Mouse (Mus musculus) limb, embryonic 11.5 days (tissue): Measurements from ENCODE around the gene Ston2. TPM values are rescaled to one million over a fixed set of nuclear protein-coding genes. Genes with fewer than 3 reads are reported as not detected.

Experiments used
- ATAC-seq: fragments of 200-750 bp; cut with Nextera tagmentation; 2 replicates; pipeline ENCODE4 v1.8.0; 2017; ENCODE audit warnings: low read depth; ENCODE audit not compliant: insufficient number of reproducible peaks, low FRiP score, low TSS enrichment
- DNase-seq: peaks from one replicate; pipeline ENCODE4 v3.0.0-alpha.2; 2015; ENCODE audit warnings: low spot score
- H3K27ac ChIP-seq: fragments of 300-500 bp; sonication (generic); replicated peaks from 2 replicates; pipeline ENCODE4 v1.5.1; 2014; ENCODE audit warnings: low read depth, mild to moderate bottlenecking, low read length
- H3K27me3 ChIP-seq: fragments of 300-500 bp; sonication (generic); 2 replicates; pipeline ENCODE4 v1.6.1; 2014; ENCODE audit warnings: mild to moderate bottlenecking, low read length, mixed read lengths; ENCODE audit not compliant: control insufficient read depth, insufficient read depth
- H3K36me3 ChIP-seq: fragments of 300-500 bp; sonication (generic); 2 replicates; pipeline ENCODE4 v1.6.1; 2014; ENCODE audit warnings: mild to moderate bottlenecking, low read length, moderate library complexity, mixed read lengths; ENCODE audit not compliant: control insufficient read depth, insufficient read depth
- H3K4me1 ChIP-seq: fragments of 300-500 bp; sonication (generic); 2 replicates; pipeline ENCODE4 v1.6.1; 2014; ENCODE audit warnings: low read length, mixed read lengths; ENCODE audit not compliant: control insufficient read depth, insufficient read depth
- H3K4me2 ChIP-seq: fragments of 300-500 bp; sonication (generic); 2 replicates; pipeline ENCODE4 v1.6.1; 2014; ENCODE audit warnings: low read depth, mild to moderate bottlenecking, moderate library complexity; ENCODE audit not compliant: severe bottlenecking
- H3K4me3 ChIP-seq: fragments of 300-500 bp; sonication (generic); 2 replicates; pipeline ENCODE4 v1.5.1; 2014; ENCODE audit warnings: low read depth, low read length
- H3K9ac ChIP-seq: fragments of 300-500 bp; sonication (generic); 2 replicates; pipeline ENCODE4 v1.6.1; 2014; ENCODE audit warnings: mild to moderate bottlenecking, low read length
- H3K9me3 ChIP-seq: fragments of 300-500 bp; sonication (generic); 2 replicates; pipeline ENCODE4 v1.6.1; 2016; ENCODE audit warnings: low read length; ENCODE audit not compliant: control insufficient read depth
- WGBS: fragments of 180-500 bp; shearing (Covaris S2); extraction: QIAGEN DNeasy Blood & Tissue Kit; methylation state at CpG from one replicate; pipeline ENCODE4 v1.1.7; 2014; 5-methylcytosine and 5-hydroxymethylcytosine counted together
- polyA plus RNA-seq: library from polyadenylated mRNA; unstranded; fragments of >200 nt; fragmentation: Nextera tagmentation; extraction: Ambion mirVana; gene quantifications from 2 replicates; pipeline ENCODE4 v1.2.1, GENCODE M21; 2014

Gene Ston2
- polyA plus RNA-seq, 1 experiment from 2014 or later: 6.3 TPM

DNA sequence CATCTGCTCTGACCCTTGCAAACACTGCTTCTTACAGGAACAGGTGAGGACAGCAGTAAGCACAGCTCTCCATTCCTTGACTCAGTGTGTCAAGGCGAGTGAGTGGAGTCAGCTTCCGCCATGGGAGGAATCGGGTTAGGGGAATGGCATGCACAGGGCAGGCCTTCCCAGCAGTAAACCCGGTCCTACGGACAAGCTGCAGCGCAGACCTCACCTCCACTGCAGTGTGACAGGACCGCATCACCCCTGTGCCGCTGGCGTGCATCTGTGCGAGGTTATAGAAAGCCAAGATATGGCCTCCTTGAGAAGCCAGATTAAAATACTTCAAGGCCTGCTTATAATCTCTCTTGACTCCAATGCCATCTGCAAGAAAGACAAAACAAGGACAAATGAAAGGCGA, 27.4 kb upstream of the Ston2 start:
- 96% methylated on average over 11 of the region's 11 CpGs for WGBS
- H3K4me3 ChIP-seq: no peak overlapping the region
- H3K27me3 ChIP-seq: no peaks in the 10 kb centered on the region
- peaks cover 13% of the 10 kb centered on the region for H3K36me3 ChIP-seq
- no peaks in the 10 kb centered on the region for H3K4me1 ChIP-seq
- no peak overlapping the region for H3K9ac ChIP-seq
- no peak overlapping the region for H3K4me2 ChIP-seq
- no peak for ATAC-seq
- no peak for DNase-seq
- H3K9me3 ChIP-seq: no peaks in the 10 kb centered on the region
- H3K27ac ChIP-seq: no peak overlapping the region

DNA sequence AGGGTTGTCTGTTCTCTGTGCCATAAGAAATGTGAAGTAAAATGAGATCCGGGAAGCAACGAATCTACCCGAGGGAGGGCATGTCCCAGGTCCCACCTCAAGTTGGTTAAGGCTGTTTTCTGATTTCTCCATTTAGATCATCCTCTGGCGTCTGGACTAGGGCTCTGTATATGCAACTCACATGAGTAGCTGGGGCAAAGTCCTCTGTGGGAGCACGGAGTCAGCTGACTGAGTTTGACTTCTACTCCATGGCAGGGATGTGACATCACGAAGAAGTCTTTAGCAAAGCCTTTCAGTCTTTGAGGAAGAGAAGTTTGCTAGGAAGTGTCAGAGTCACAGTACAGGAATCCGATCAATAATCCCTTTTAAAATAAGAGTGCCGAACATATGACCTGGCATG, 20.7 kb upstream of the Ston2 start:
- Histone ChIP-seq H3K27ac (no peak overlapping the region), H3K36me3 (peaks cover 10% of the 10 kb centered on the region; the same call in 1 of the 2 replicates), H3K9ac (no peak overlapping the region), H3K9me3 (no peaks in the 10 kb centered on the region), H3K4me1 (no peaks in the 10 kb centered on the region), H3K4me3 (no peak overlapping the region), H3K4me2 (no peak overlapping the region), H3K27me3 (no peaks in the 10 kb centered on the region)
- 91% methylated on average over 8 of the region's 8 CpGs for WGBS
- ATAC-seq (no peak), DNase-seq (no peak)

DNA sequence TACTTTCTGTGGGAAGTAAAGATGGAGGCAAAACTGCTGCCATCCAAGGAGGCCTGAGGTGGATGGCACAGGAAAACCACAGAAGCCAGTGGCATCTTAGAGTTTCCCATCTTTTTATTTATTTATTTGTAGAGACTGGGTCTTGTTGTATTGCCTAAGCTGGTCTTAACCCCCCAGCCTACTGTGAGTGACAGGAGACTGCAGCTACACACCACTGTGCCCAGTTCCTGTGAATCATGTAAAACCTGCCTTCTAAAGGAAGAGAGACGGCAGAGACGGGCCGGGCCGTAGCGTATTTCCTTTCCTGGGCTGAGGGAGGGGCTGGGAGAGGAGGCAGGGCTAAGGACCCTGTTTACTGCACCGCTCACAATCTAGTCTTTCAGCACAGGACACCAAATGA, 19.6 kb upstream of the Ston2 start:
- Histone ChIP-seq H3K9me3 (no peaks in the 10 kb centered on the region), H3K4me3 (no peak overlapping the region), H3K4me2 (no peak overlapping the region), H3K9ac (no peak overlapping the region), H3K36me3 (peaks cover 7% of the 10 kb centered on the region; the same call in 1 of the 2 replicates), H3K4me1 (no peaks in the 10 kb centered on the region), H3K27me3 (no peaks in the 10 kb centered on the region), H3K27ac (no peak overlapping the region)
- ATAC-seq: no peak
- no peak for DNase-seq
- 79% methylated on average over 6 of the region's 6 CpGs for WGBS

DNA sequence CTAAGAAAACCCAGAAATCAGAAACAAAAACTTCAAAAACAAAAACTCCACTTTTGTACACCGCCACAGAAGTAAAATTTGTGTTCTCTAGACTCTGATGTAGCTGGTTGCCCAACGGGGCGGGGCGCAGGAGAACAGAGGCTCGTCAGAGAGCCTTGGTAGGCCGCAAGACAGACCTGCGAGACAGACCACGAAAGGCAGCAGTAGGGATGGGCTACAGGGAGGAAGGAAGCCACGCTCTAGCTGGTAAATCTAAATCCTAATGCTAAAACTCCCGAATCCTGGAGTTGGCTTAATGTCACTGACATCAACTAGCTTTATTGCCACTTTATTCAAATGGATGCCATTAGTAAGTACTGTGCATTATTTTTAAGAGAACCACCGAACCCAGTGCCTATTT, 18.9 kb upstream of the Ston2 start:
- Histone ChIP-seq H3K27ac (no peak overlapping the region), H3K27me3 (no peaks in the 10 kb centered on the region), H3K4me3 (no peak overlapping the region), H3K4me2 (no peak overlapping the region), H3K36me3 (peaks cover 7% of the 10 kb centered on the region; the same call in 1 of the 2 replicates), H3K9ac (no peak overlapping the region), H3K9me3 (no peaks in the 10 kb centered on the region), H3K4me1 (no peaks in the 10 kb centered on the region)
- DNase-seq (no peak), ATAC-seq (no peak)
- WGBS: 93% methylated on average over 11 of the region's 11 CpGs

DNA sequence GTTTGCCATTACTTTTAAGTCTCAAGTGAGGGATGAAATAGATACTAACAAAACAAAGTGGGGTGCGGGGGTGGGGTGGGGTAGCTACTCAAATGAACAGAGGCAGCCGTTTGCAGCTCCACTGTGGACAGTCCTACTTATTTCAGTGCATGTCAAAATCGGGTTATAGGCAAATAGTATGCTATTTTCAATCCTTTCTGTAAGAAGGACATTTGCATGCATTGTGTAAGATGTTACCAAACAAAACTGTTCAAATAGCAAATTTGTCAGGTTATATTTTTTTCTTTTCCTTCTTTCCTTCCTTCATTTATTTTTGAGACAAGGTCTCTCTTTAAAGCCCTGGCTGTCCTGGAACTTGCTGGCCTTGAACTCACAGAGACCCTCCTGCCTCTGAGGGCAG, 16.1 kb upstream of the Ston2 start:
- H3K4me3 ChIP-seq: no peak overlapping the region
- 87% methylated on average over 3 of the region's 3 CpGs for WGBS
- no peaks in the 10 kb centered on the region for H3K27me3 ChIP-seq
- DNase-seq: no peak
- ATAC-seq: no peak
- H3K36me3 ChIP-seq: no peaks in the 10 kb centered on the region
- H3K9ac ChIP-seq: no peak overlapping the region
- no peak overlapping the region for H3K27ac ChIP-seq
- H3K9me3 ChIP-seq: no peaks in the 10 kb centered on the region
- H3K4me2 ChIP-seq: no peak overlapping the region
- H3K4me1 ChIP-seq: no peaks in the 10 kb centered on the region

DNA sequence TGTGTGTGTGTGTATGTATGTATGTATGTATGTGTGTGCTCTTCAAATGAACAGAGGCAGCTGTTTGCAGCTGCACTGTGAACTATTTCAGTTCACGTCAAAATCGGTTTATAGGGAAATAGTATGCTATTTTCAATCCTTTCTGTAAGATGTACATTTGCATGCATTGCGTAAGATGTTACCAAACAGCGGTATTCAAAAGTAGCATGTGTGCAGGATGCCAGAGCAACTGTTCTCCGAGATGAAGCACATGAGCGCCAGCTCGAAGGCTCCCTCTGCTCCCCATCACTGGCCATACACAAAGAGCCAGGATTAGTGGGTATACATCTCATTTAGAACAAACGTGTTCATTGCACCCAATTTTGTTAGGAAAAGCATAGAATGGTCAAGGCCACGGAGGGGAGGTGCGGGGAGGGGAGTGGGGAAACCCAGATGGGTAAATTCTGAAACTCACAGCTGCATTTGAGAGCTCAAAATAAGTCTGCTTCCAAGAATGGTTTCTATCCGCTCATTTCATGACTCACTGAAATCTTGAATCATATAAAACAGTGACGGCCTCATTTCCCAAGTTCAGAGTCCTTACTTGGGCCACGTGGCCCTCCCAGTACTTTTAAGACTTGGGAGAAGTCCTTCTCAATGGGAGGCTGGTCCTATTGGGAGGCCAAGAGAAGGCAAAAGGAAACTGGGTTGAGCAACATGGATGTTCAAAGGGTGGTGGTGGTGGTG, 15.2 kb upstream of the Ston2 start:
- H3K36me3 ChIP-seq: no peaks in the 10 kb centered on the region
- H3K4me1 ChIP-seq: no peaks in the 10 kb centered on the region
- H3K27ac ChIP-seq: no peak overlapping the region
- H3K9ac ChIP-seq: no peak overlapping the region
- H3K9me3 ChIP-seq: no peaks in the 10 kb centered on the region
- DNase-seq (no peak), ATAC-seq (no peak)
- H3K4me3 ChIP-seq: no peak overlapping the region
- WGBS: 89% methylated on average over 13 of the region's 13 CpGs
- no peaks in the 10 kb centered on the region for H3K27me3 ChIP-seq
- H3K4me2 ChIP-seq: no peak overlapping the region

DNA sequence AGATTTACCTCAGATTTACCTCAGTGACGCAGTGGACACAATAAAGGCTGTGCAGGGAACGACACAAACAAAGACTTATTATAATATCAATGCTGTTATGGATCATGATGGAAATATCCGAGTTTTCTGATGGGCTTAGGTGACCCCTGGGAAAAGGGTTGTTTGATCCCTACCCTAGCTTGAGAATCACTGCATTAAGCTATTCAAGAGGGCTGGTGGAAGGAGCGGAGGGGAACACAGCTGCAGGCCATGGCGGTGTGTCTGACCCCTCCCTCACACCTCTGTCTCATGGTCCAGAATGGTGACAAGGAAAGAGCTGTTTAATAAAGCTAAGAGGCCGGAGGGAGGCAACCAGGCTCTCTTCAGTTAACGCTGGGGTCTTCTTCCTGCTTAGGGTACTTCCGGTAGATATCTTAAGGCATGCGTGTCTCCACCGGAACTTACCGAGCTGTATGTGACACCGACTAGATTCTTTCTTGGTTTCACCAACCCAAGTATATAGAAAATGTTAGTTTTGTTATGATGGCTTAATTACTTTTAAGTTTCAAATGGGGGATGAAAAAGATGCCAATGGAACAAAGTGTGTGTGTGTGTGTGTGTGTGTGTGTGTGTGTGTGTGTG, 14.5 kb upstream of the Ston2 start:
- ATAC-seq (no peak), DNase-seq (no peak)
- H3K27me3 ChIP-seq: no peaks in the 10 kb centered on the region
- H3K36me3 ChIP-seq: no peaks in the 10 kb centered on the region
- H3K27ac ChIP-seq: no peak overlapping the region
- H3K4me3 ChIP-seq: no peak overlapping the region
- H3K9ac ChIP-seq: no peak overlapping the region
- no peaks in the 10 kb centered on the region for H3K4me1 ChIP-seq
- H3K9me3 ChIP-seq: no peaks in the 10 kb centered on the region
- 87% methylated on average over 12 of the region's 12 CpGs for WGBS
- no peak overlapping the region for H3K4me2 ChIP-seq

DNA sequence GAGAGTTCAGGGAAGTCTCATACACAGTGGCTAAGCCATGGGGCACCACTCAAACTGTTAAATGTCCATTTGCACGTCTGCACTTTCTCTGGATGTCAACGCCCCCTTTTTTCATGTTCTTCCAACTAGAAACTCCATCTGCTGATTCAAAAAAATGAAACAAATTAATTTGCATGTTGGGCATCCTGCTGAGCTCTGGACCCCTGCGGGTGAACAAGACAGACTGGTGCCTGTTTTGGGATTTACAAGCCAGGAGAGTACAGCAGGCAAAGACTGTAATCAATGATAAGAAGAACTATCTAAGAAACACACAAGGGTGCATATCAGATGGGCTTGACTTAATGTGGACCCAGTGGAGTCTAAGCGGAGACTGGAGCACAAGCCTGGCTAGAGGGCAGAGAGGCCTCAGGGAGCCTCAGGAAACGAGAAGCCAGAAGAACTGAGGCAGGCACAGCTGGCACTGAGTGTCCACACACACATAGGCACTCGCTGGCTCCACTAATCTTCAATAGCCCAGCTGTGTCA, 12.7 kb upstream of the Ston2 start:
- Histone ChIP-seq H3K27ac (no peak overlapping the region), H3K36me3 (no peaks in the 10 kb centered on the region), H3K27me3 (no peaks in the 10 kb centered on the region), H3K4me1 (no peaks in the 10 kb centered on the region), H3K4me2 (no peak overlapping the region), H3K9ac (no peak overlapping the region), H3K9me3 (no peaks in the 10 kb centered on the region), H3K4me3 (no peak overlapping the region)
- ATAC-seq (no peak), DNase-seq (no peak)
- WGBS: 79% methylated on average over 6 of the region's 6 CpGs
